31 mouse cellular contexts compared by ENCODE assay signal in genomic region chrX:42401091-42401490, GRCm38 (mm10).
"Had no signal": no experiment of that assay in that cellular context is flagged by ENCODE, and none has a peak within 500 bp of the region (broad histone marks: within the 10 kb centered on the region; RNA-seq: fewer than 3 reads in every experiment).

No protein-coding gene starts in this region.

- H3K4me1 ChIP-seq: limb, embryonic 10.5 days; limb, embryonic 12.5 days; limb, embryonic 13.5 days; limb, embryonic 15.5 days; liver, embryonic 12.5 days; liver, embryonic 13.5 days; liver, embryonic 15.5 days; lung, embryonic 15.5 days; megakaryocyte, embryonic 14.5 days; midbrain, embryonic 10.5 days; midbrain, embryonic 12.5 days; midbrain, embryonic 13.5 days; midbrain, embryonic 15.5 days had no signal

- H3K27me3 ChIP-seq: limb, embryonic 12.5 days; limb, embryonic 13.5 days; limb, embryonic 15.5 days; liver, embryonic 12.5 days; liver, embryonic 13.5 days; liver, embryonic 15.5 days; lung, embryonic 15.5 days; midbrain, embryonic 12.5 days; midbrain, embryonic 13.5 days; midbrain, embryonic 15.5 days had no signal

- H3K4me3 ChIP-seq: left cerebral cortex, adult 2 months; limb, embryonic 10.5 days; limb, embryonic 12.5 days; limb, embryonic 13.5 days; limb, embryonic 15.5 days; liver, embryonic 12.5 days; liver, embryonic 13.5 days; liver, embryonic 15.5 days; lung, embryonic 15.5 days; megakaryocyte, embryonic 14.5 days; midbrain, embryonic 10.5 days; midbrain, embryonic 12.5 days; midbrain, embryonic 13.5 days; midbrain, embryonic 15.5 days; myocyte had no signal

- H3K27ac ChIP-seq: left cerebral cortex, adult 2 months; limb, embryonic 10.5 days; limb, embryonic 12.5 days; limb, embryonic 13.5 days; limb, embryonic 15.5 days; liver, embryonic 12.5 days; liver, embryonic 13.5 days; liver, embryonic 14.5 days; liver, embryonic 15.5 days; macrophage; midbrain, embryonic 10.5 days; midbrain, embryonic 12.5 days; midbrain, embryonic 13.5 days; midbrain, embryonic 15.5 days had no signal

- H3K4me2 ChIP-seq: limb, embryonic 12.5 days; limb, embryonic 13.5 days; limb, embryonic 15.5 days; liver, embryonic 11.5 days; liver, embryonic 12.5 days; liver, embryonic 13.5 days; liver, embryonic 15.5 days; lung, embryonic 14.5 days; lung, embryonic 15.5 days; midbrain, embryonic 11.5 days; midbrain, embryonic 12.5 days; midbrain, embryonic 13.5 days; midbrain, embryonic 15.5 days had no signal

- ATAC-seq: liver, embryonic 12.5 days; liver, postnatal 0 days; lung, postnatal 0 days; midbrain, embryonic 13.5 days; midbrain, embryonic 15.5 days; midbrain, embryonic 16.5 days had no signal

- DNase-seq: left cerebral cortex, postnatal 4 days; liver; liver, embryonic 13.5 days; liver, postnatal 0 days; lung, adult 18-20 months; lung, embryonic 14.5 days; lung, postnatal 10 days; lung, postnatal 14 days; lung, postnatal 36 days; lung, postnatal 4 days; midbrain, embryonic 14.5 days had no signal

- H3K36me3 ChIP-seq: limb, embryonic 10.5 days; limb, embryonic 12.5 days; limb, embryonic 13.5 days; limb, embryonic 15.5 days; liver, embryonic 12.5 days; liver, embryonic 13.5 days; liver, embryonic 15.5 days; lung, embryonic 15.5 days; midbrain, embryonic 10.5 days; midbrain, embryonic 12.5 days; midbrain, embryonic 13.5 days; midbrain, embryonic 15.5 days had no signal

- H3K9me3 ChIP-seq: limb, embryonic 10.5 days; limb, embryonic 12.5 days; limb, embryonic 13.5 days; limb, embryonic 15.5 days; liver, embryonic 12.5 days; liver, embryonic 13.5 days; liver, embryonic 15.5 days; lung, embryonic 15.5 days; megakaryocyte, embryonic 14.5 days; midbrain, embryonic 10.5 days; midbrain, embryonic 12.5 days; midbrain, embryonic 13.5 days; midbrain, embryonic 15.5 days had no signal

- H3K9ac ChIP-seq: limb, embryonic 12.5 days; limb, embryonic 13.5 days; limb, embryonic 15.5 days; liver, embryonic 12.5 days; liver, embryonic 13.5 days; liver, embryonic 14.5 days; liver, embryonic 15.5 days; liver, postnatal 0 days; lung, embryonic 14.5 days; lung, embryonic 15.5 days; midbrain, embryonic 12.5 days; midbrain, embryonic 13.5 days; midbrain, embryonic 15.5 days had no signal
